Mouse (Mus musculus) testis, adult 2 months (tissue): ENCODE results near the gene Obscn. TPM values are rescaled to one million over a fixed set of nuclear protein-coding genes. Genes with fewer than 3 reads are reported as not detected.

Source experiments
- H3K27ac ChIP-seq: fragments of 200-500 bp; 2 replicates; pipeline ENCODE4 v1.5.1; 2012; ENCODE audit warnings: low read depth, low read length; ENCODE audit not compliant: control insufficient read depth, insufficient read depth
- H3K27me3 ChIP-seq: fragments of 200-500 bp; 2 replicates; pipeline ENCODE4 v1.6.1; 2012; ENCODE audit warnings: mild to moderate bottlenecking, low read length, moderate library complexity; ENCODE audit not compliant: control insufficient read depth, insufficient read depth
- H3K36me3 ChIP-seq: fragments of 200-500 bp; 2 replicates; pipeline ENCODE4 v1.6.1; 2012; ENCODE audit warnings: mild to moderate bottlenecking, low read length; ENCODE audit not compliant: control insufficient read depth, insufficient read depth
- H3K4me1 ChIP-seq: fragments of 200-500 bp; 2 replicates; pipeline ENCODE4 v1.6.1; 2012; ENCODE audit warnings: low read length; ENCODE audit not compliant: control insufficient read depth, insufficient read depth
- H3K4me3 ChIP-seq: fragments of 200-500 bp; 2 replicates; pipeline ENCODE4 v1.5.1; 2012; ENCODE audit warnings: low read depth, mild to moderate bottlenecking, low read length, moderate library complexity, mixed read lengths; ENCODE audit not compliant: control insufficient read depth
- CTCF ChIP-seq: fragments of 200-500 bp; IDR thresholded peaks from 2 replicates; pipeline ENCODE4 v1.5.1; 2012; ENCODE audit warnings: low read depth, mild to moderate bottlenecking, inconsistent platforms, low read length, moderate library complexity; ENCODE audit not compliant: control insufficient read depth, insufficient read depth, insufficient replicate concordance
- POLR2A ChIP-seq: fragments of 200-500 bp; IDR thresholded peaks from 2 replicates; pipeline ENCODE4 v1.6.1; 2012; ENCODE audit warnings: low read depth, mild to moderate bottlenecking, inconsistent platforms, low read length, moderate library complexity; ENCODE audit not compliant: control insufficient read depth
- polyA plus RNA-seq: library from polyadenylated mRNA; depleted of rRNA; stranded (reverse); fragments of >200 nt; gene quantifications from 2 replicates; pipeline ENCODE4 v1.2.3, GENCODE M21; 2012

Gene Obscn
- polyA plus RNA-seq, 1 experiment, result 1.9 TPM

DNA sequence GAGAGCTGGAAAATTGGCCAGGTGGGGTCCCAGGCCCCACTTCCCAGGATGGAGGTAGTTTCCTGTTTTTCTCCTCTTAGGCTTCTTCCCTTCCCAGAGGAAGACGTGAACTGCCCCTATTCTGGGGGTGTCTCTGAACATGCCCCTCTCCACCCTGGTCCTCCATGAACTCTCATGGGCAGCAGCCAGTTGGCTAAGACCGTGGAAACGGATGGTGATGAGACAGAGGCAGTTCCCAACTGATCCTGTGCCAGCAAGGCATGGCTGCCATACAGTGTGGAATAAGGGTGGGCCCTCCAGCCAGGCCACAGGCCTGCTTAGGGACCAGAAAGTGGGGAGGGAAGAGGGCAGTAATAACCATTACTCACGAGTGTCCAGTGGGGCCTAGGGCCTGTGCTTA, 34.3 kb upstream of the Obscn start:
- Histone ChIP-seq H3K4me3 (no peak overlapping the region), H3K36me3 (no peaks in the 10 kb centered on the region), H3K27me3 (no peaks in the 10 kb centered on the region), H3K4me1 (no peaks in the 10 kb centered on the region; the same call in 1 of the 2 replicates), H3K27ac (no peak overlapping the region)
- TF ChIP-seq CTCF (no peak), POLR2A (no peak)

- Histone ChIP-seq H3K4me3 (no peak overlapping the region), H3K36me3 (no peaks in the 10 kb centered on the region), H3K27me3 (no peaks in the 10 kb centered on the region), H3K27ac (no peak overlapping the region), H3K4me1 (peaks cover 3% of the 10 kb centered on the region; the same call in 1 of the 2 replicates)
- TF ChIP-seq CTCF (no peak), POLR2A (no peak)
These were observed 33.6 kb upstream of the Obscn start for GRCm38 (mm10) chr11:59169807-59170206.

GRCm38 (mm10) chr11:59165616-59166241, 29.5 kb upstream of the Obscn start:
- Histone ChIP-seq H3K27me3 (no peaks in the 10 kb centered on the region), H3K27ac (no peak overlapping the region), H3K4me1 (peaks cover 11% of the 10 kb centered on the region), H3K4me3 (no peak overlapping the region), H3K36me3 (no peaks in the 10 kb centered on the region; the same call in 1 of the 2 replicates)
- no peak for TF ChIP-seq POLR2A
- no peak for TF ChIP-seq CTCF

- Histone ChIP-seq H3K27ac (peak overlapping the region; percentile 76), H3K27me3 (no peaks in the 10 kb centered on the region), H3K36me3 (no peaks in the 10 kb centered on the region; the same call in 1 of the 2 replicates), H3K4me1 (peaks cover 11% of the 10 kb centered on the region), H3K4me3 (peak overlapping the region; percentile 97)
- TF ChIP-seq CTCF (no peak), POLR2A (no peak)
These were observed 28.2 kb upstream of the Obscn start for GRCm38 (mm10) chr11:59164384-59164783.

GRCm38 (mm10) chr11:59163255-59164236, 27.3 kb upstream of the Obscn start, which contains the start of gene Iba57:
Gene Iba57, minus strand, starts transcription at chr11:59163739.
- TF ChIP-seq POLR2A (peak; percentile 90), CTCF (no peak)
- Histone ChIP-seq H3K4me3 (peak within 1 kb of the TSS; percentile 97), H3K36me3 (no peaks in the 10 kb centered on the region; the same call in 1 of the 2 replicates), H3K27me3 (no peaks in the 10 kb centered on the region), H3K4me1 (peaks cover 11% of the 10 kb centered on the region), H3K27ac (peak within 1 kb of the TSS; percentile 99)

DNA sequence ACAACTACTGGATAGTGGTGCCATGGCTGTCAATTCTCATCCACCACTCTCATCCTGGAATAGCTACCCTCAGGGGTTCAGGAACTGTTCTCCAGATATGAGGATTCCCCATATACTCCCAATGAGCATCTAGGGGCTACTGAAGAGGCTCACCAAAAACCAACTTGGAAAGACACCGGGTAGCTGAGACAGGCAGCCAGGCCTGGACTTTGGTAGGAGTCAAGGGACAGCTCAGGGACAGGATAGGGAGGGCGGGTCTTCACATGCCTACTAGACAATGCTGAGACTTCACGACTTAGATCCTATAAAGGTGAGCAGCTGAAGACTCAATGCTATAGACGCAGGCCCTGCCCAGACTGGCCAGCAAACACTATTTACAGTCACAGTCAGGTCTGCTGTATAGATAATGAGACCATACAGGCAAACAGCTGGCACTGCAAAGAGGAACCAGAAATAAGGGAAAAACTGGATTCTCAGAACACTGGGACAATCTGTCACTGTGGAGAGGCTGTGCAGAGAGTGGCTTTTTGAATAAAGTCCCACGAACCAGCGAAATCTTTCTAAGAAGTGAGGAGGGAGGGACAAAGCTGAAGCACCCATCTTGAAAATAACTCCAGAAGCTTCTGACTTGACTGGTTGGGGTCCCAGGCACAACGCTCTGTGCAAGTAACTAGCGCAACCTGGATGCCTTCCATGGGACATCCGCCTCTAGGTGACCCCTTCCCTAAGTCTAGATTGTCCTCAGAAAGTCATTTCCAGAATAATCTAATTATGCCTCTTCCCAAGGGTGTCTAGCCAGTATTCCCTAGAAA, 26.4 kb upstream of the Obscn start:
- Histone ChIP-seq H3K27ac (peak overlapping the region; percentile 76), H3K27me3 (no peaks in the 10 kb centered on the region), H3K36me3 (no peaks in the 10 kb centered on the region; the same call in 1 of the 2 replicates), H3K4me3 (peak overlapping the region; percentile 97), H3K4me1 (peaks cover 14% of the 10 kb centered on the region)
- TF ChIP-seq POLR2A, result no peak
- no peak for TF ChIP-seq CTCF
